Mouse (Mus musculus): ENCODE measurements around the gene Tmem30c. TPM values are rescaled to one million over a fixed set of nuclear protein-coding genes. Genes with fewer than 3 reads are reported as not detected.
"Not testable (repeated sequence)": the region's sequence is repeated elsewhere in the genome, so short reads cannot be mapped to it uniquely, and the experiment has no call there.

Gene Tmem30c
- total RNA-seq, 2 experiments from 2014 or later = not detected

GRCm38 (mm10) chr16:57231937-57232310 is 60.7 kb downstream of the Tmem30c start:
- not testable (repeated sequence) for DNase-seq

- DNase-seq = peak; percentile 97
Observed at GRCm38 (mm10) chr16:57231089-57231936, 61.4 kb downstream of the Tmem30c start, which contains the start of gene Tbc1d23. Tbc1d23 (minus strand) TSS chr16:57231504.

- no peak for DNase-seq
Observed at GRCm38 (mm10) chr16:57226444-57226843, 66.2 kb downstream of the Tmem30c start.

GRCm38 (mm10) chr16:57220361-57220760 is 72.3 kb downstream of the Tmem30c start:
- DNase-seq = no peak

Other genes with a start within 250 kb of the Tmem30c start
- gene Tmem45a2, start 221.5 kb downstream of the Tmem30c start, total RNA-seq (2021) = not detected
- 10 to 100 TPM; 59.8 to 62.8 TPM for gene Tomm70a, start 171.2 kb downstream of the Tmem30c start, total RNA-seq (2021)
- gene Nit2, start 125.5 kb downstream of the Tmem30c start, total RNA-seq (2021) = 10 to 100 TPM; 27.7 to 29.0 TPM
- 10 to 100 TPM; 33.4 to 33.8 TPM for gene Tbc1d23, start 61.4 kb downstream of the Tmem30c start, total RNA-seq (2021)
- gene Filip1l, start 60.2 kb upstream of the Tmem30c start, total RNA-seq (2021) = 10 to 100 TPM; 61.2 to 63.6 TPM